Mouse (Mus musculus): Measurements from ENCODE around the gene Dok3.

DNA sequence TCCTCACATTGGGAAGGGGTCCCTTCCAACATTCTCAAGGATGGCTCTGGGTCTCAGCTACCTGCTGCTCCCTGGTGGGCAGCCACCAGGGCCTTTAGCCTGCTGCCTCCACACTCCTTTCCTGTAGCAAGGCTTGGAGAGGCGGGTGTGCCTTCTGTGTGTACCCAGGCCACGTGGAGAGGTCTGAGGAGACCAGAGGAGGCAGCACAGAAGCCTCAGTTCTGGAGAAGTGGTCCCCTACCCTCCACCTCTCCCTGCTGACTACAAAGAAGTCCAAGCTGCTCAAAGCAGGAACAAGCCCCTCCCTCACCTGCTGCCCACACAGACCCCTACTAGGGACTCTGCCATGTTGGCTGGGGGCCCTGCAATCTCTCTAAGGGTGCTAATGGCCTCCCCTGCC lies 34.8 kb downstream of the Dok3 start:
- TF ChIP-seq HCFC1 (IDR thresholded peaks at IDR 0.05; ENCODE audit: low read depth, low read length) (no peak), MAFK (IDR thresholded peaks at IDR 0.05; ENCODE audit: insufficient replicate concordance, low read length) (no peak), POLR2A (IDR thresholded peaks at IDR 0.05; ENCODE audit: low read depth, low read length) (no peak), TCF12 (IDR thresholded peaks at IDR 0.05; ENCODE audit: low read depth, low read length) (no peak), CTCF (conservative IDR thresholded peaks at IDR 0.05 in 1 of 2, IDR thresholded peaks at IDR 0.05 in 1 of 2; ENCODE audit: low read depth in 2 of 2, low read length in 2 of 2) (no peak)

Measured in CH12.LX (cell line).